Mouse (Mus musculus) liver, embryonic 15.5 days (tissue): ENCODE measurements around the gene Gm5800. TPM values are rescaled to one million over a fixed set of nuclear protein-coding genes. Genes with fewer than 3 reads are reported as not detected.
A peak's percentile ranks its signal among the peaks of the same experiment; 100 is the strongest.
"Not testable (repeated sequence)": the region's sequence is repeated elsewhere in the genome, so short reads cannot be mapped to it uniquely, and the experiment has no call there.

ENCODE experiments used
- ATAC-seq: fragments of 200-750 bp; cut with Nextera tagmentation; 2 replicates; pipeline ENCODE4 v1.8.0; 2017; ENCODE audit warnings: moderate number of reproducible peaks, mild to moderate bottlenecking, moderate library complexity; ENCODE audit not compliant: insufficient read depth
- H3K27ac ChIP-seq: fragments of 300-500 bp; sonication (generic); replicated peaks from 2 replicates; pipeline ENCODE4 v1.5.1; 2015; ENCODE audit warnings: mild to moderate bottlenecking, inconsistent platforms
- H3K27me3 ChIP-seq: fragments of 300-500 bp; sonication (generic); 2 replicates; pipeline ENCODE4 v1.6.1; 2015; ENCODE audit warnings: mild to moderate bottlenecking, inconsistent platforms
- H3K36me3 ChIP-seq: fragments of 300-500 bp; sonication (generic); replicated peaks from 2 replicates; pipeline ENCODE4 v1.6.1; 2015; ENCODE audit warnings: moderate library complexity, mild to moderate bottlenecking, inconsistent platforms
- H3K4me1 ChIP-seq: fragments of 300-500 bp; sonication (generic); replicated peaks from 2 replicates; pipeline ENCODE4 v1.6.1; 2015; ENCODE audit warnings: inconsistent platforms
- H3K4me2 ChIP-seq: fragments of 300-500 bp; sonication (generic); 2 replicates; pipeline ENCODE4 v1.6.1; 2015; ENCODE audit warnings: moderate library complexity, mild to moderate bottlenecking, inconsistent platforms
- H3K4me3 ChIP-seq: fragments of 300-500 bp; sonication (generic); replicated peaks from 2 replicates; pipeline ENCODE4 v1.5.1; 2015; ENCODE audit warnings: mild to moderate bottlenecking, inconsistent platforms
- H3K9ac ChIP-seq: fragments of 300-500 bp; sonication (generic); 2 replicates; pipeline ENCODE4 v1.6.1; 2015; ENCODE audit warnings: moderate library complexity, mild to moderate bottlenecking, inconsistent platforms
- H3K9me3 ChIP-seq: fragments of 300-500 bp; sonication (generic); replicated peaks from 2 replicates; pipeline ENCODE4 v1.6.1; 2016; ENCODE audit warnings: inconsistent platforms
- WGBS: fragments of 180-500 bp; shearing (Covaris S2); methylation state at CpG from one replicate; pipeline ENCODE4 v1.1.7; 2015; ENCODE audit warnings: mixed read lengths; ENCODE audit not compliant: insufficient replicate concordance; 5-methylcytosine and 5-hydroxymethylcytosine counted together
- polyA plus RNA-seq: library from polyadenylated mRNA; unstranded; fragments of >200 nt; fragmentation: Nextera tagmentation; extraction: Ambion mirVana; gene quantifications from 2 replicates; pipeline ENCODE4 v1.2.1, GENCODE M21; 2015

The Gm5800 gene
- polyA plus RNA-seq = not detected in 2 replicates

- 29% methylated on average over 1 of the region's 1 CpGs for WGBS
- H3K27ac ChIP-seq = no peak within 1 kb of the TSS
- H3K9me3 ChIP-seq = no peaks in the 10 kb centered on the region
- H3K4me3 ChIP-seq = no peak within 1 kb of the TSS
- H3K36me3 ChIP-seq = no peaks in the 10 kb centered on the region
- no peak within 1 kb of the TSS for H3K9ac ChIP-seq
- no peaks in the 10 kb centered on the region for H3K27me3 ChIP-seq
- no peak within 1 kb of the TSS for H3K4me2 ChIP-seq
- H3K4me1 ChIP-seq = no peaks in the 10 kb centered on the region
- ATAC-seq = no peak
These were observed at the start of gene Gm5800 for GRCm38 (mm10) chr14:51717083-51717482. TSS of gene Gm5800 (minus strand) at chr14:51717183.

DNA sequence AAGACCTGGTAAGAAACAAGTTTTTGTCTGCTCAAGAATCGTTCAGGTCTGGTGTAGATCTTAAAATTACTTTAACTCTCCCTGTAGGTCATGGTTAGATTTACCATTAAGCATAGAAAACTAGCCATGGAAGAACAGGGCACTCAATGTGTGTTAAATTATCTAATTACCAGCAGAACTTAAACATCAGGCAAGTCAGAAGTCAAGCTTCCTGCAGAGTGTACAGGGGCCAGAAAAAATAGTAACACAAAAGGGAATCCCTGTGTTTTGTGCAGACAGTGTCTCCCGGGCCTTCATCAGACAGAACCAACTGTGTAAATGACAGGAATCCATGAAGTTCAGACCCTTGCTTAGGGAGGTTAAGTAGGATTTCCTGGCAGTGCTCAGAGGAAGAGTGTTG lies 39.0 kb upstream of the Gm5800 start:
- no peak overlapping the region for H3K9ac ChIP-seq

GRCm38 (mm10) chr14:51740347-51741170 lies 23.6 kb upstream of the Gm5800 start:
- no peak overlapping the region for H3K9ac ChIP-seq
- under 1% methylated on average over 42 of the region's 42 CpGs for WGBS
- H3K27ac ChIP-seq = no peak overlapping the region
- H3K27me3 ChIP-seq = peaks cover 45% of the 10 kb centered on the region
- no peaks in the 10 kb centered on the region for H3K9me3 ChIP-seq
- H3K36me3 ChIP-seq = no peaks in the 10 kb centered on the region
- no peaks in the 10 kb centered on the region for H3K4me1 ChIP-seq
- no peak for ATAC-seq
- H3K4me2 ChIP-seq = peak overlapping the region; percentile 39
- no peak overlapping the region for H3K4me3 ChIP-seq

More for the DNA sequence above, 39.0 kb upstream of the Gm5800 start:
- Histone ChIP-seq H3K4me1 (no peaks in the 10 kb centered on the region), H3K36me3 (no peaks in the 10 kb centered on the region), H3K27ac (no peak overlapping the region), H3K4me2 (no peak overlapping the region), H3K27me3 (no peaks in the 10 kb centered on the region), H3K4me3 (no peak overlapping the region), H3K9me3 (no peaks in the 10 kb centered on the region)
- 57% methylated on average over 2 of the region's 2 CpGs for WGBS
- no peak for ATAC-seq

- no peak for ATAC-seq
- H3K27me3 ChIP-seq = peaks cover 45% of the 10 kb centered on the region
- H3K4me1 ChIP-seq = no peaks in the 10 kb centered on the region
- no peak overlapping the region for H3K27ac ChIP-seq
- no peaks in the 10 kb centered on the region for H3K36me3 ChIP-seq
- WGBS = 4% methylated on average over 24 of the region's 24 CpGs
- no peak overlapping the region for H3K4me3 ChIP-seq
- no peaks in the 10 kb centered on the region for H3K9me3 ChIP-seq
- no peak overlapping the region for H3K9ac ChIP-seq
- no peak overlapping the region for H3K4me2 ChIP-seq
These were observed 22.4 kb upstream of the Gm5800 start for GRCm38 (mm10) chr14:51739150-51739993.

DNA sequence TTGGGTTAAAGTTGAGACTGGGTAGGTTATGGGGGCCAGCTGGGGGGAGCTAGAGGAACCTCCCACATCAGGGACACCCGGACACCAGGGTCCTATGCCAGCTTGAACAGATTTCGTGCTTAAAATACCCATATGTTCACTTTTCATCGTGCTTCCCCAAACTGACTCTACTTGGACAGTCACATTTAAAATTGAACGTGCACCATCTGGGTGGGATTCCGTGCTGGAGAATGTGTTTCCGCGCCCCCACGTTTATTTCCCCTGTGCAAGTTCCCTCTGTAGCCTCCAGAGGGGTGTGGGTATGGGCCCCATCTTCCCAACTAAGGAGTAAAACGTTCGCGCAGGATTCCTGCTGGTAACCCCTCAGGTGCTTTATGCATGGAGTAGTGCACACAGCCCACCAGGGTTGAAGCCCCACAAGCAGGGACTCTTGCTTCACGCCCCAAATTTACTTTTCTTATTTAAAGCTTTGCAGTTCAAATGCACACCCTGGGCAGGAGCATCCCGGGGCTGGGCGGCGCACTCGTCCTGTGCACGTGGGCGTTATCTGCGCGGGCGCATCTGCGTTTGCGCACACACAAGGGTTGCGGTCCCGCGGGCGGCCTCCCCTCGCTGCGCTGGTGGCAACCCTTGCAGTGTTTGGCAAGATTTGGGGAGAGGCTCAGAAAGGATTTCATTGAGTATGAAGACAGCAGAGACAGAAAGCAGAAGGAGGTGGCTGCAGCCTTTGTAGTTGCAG lies 21.6 kb upstream of the Gm5800 start:
- Histone ChIP-seq H3K4me3 (no peak overlapping the region), H3K9ac (no peak overlapping the region), H3K27ac (no peak overlapping the region), H3K4me2 (no peak overlapping the region), H3K4me1 (no peaks in the 10 kb centered on the region), H3K36me3 (no peaks in the 10 kb centered on the region), H3K27me3 (peaks cover 45% of the 10 kb centered on the region), H3K9me3 (no peaks in the 10 kb centered on the region)
- 3% methylated on average over 29 of the region's 29 CpGs for WGBS
- no peak for ATAC-seq

- H3K27me3 ChIP-seq = peaks cover 45% of the 10 kb centered on the region
- 15% methylated on average over 12 of the region's 12 CpGs for WGBS
- no peaks in the 10 kb centered on the region for H3K4me1 ChIP-seq
- ATAC-seq = no peak
- no peak overlapping the region for H3K27ac ChIP-seq
- H3K4me3 ChIP-seq = no peak overlapping the region
- H3K9me3 ChIP-seq = no peaks in the 10 kb centered on the region
- H3K4me2 ChIP-seq = no peak overlapping the region
- H3K9ac ChIP-seq = no peak overlapping the region
- H3K36me3 ChIP-seq = no peaks in the 10 kb centered on the region
These were observed 21.0 kb upstream of the Gm5800 start for GRCm38 (mm10) chr14:51737967-51738366.

DNA sequence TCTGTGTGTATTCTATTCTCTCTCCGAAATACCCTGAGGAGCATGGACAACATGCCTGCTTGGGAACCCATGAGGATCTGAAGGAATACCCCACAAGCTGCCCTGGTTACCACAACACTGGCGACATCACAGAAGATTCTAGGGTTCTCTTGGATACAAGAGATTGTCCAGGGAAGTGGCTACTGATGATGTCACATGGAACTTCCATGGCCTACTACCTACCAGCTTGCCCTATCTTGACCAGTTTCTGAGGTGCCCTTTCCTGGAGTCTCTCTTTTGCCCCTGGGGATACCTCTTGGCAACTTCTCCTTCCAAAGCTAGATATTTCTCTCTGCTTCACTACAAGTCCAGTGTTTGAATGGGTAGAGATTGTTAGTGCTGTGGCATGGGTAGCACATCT lies 21.6 kb downstream of the Gm5800 start, which contains the start of gene Gm17079:
Gene Gm17079, minus strand, starts transcription at position 101 of the 400 bp plus-strand sequence.
- H3K4me3 ChIP-seq, H3K4me1 ChIP-seq, ATAC-seq, H3K27ac ChIP-seq, H3K4me2 ChIP-seq, H3K36me3 ChIP-seq, H3K9ac ChIP-seq, H3K27me3 ChIP-seq, H3K9me3 ChIP-seq: not testable (repeated sequence)
- 67% methylated on average over 1 of the region's 2 CpGs for WGBS

DNA sequence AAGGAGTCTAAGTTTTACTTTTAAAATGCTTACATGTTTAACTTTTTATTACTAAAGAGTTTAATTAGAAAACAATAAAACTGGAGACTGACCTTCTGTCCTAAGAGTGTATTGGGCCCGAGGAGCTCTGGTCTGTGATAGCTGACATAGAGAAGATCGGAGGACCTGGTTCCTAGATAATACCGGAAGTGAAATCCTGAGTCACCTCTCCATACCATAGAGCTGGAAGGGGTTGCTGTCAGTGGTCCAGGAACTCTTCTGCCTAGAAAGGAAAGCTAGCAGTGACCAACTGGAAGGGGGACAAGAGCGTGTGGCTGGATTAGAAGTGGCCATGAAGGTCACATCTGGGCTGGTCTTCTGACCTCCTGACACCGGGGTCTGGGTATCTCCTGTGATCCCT lies 39.7 kb downstream of the Gm5800 start:
- no peak for ATAC-seq
- 73% methylated on average over 5 of the region's 5 CpGs for WGBS

More for the DNA sequence above, 39.7 kb downstream of the Gm5800 start:
- Histone ChIP-seq H3K4me1 (no peaks in the 10 kb centered on the region), H3K36me3 (no peaks in the 10 kb centered on the region), H3K4me2 (no peak overlapping the region), H3K4me3 (no peak overlapping the region), H3K27ac (no peak overlapping the region), H3K27me3 (no peaks in the 10 kb centered on the region), H3K9ac (no peak overlapping the region), H3K9me3 (no peaks in the 10 kb centered on the region)

Other genes with a start within 250 kb of the Gm5800 start
- 0.09 and 0.13 TPM in 2 replicates for gene Gm5622, start 164.4 kb downstream of the Gm5800 start, polyA plus RNA-seq
- gene Gm17175, start 143.1 kb downstream of the Gm5800 start, polyA plus RNA-seq = not detected in 2 replicates
- gene Gm17174, start 125.0 kb downstream of the Gm5800 start, polyA plus RNA-seq = not detected in 2 replicates
- gene Gm17078, start 105.9 kb downstream of the Gm5800 start, polyA plus RNA-seq = not detected in 2 replicates
- not detected in 2 replicates for gene Gm4181, start 81.5 kb downstream of the Gm5800 start, polyA plus RNA-seq
- not detected in 2 replicates for gene Gm17079, start 21.7 kb downstream of the Gm5800 start, polyA plus RNA-seq
- gene Ang4, start 56.4 kb upstream of the Gm5800 start, polyA plus RNA-seq = not detected in 2 replicates
- not detected in 2 replicates for gene AY358078, start 82.9 kb upstream of the Gm5800 start, polyA plus RNA-seq
- gene Ear6, start 136.5 kb upstream of the Gm5800 start, polyA plus RNA-seq = 6.1 and 12.4 TPM in 2 replicates
- gene Mettl17, start 167.7 kb upstream of the Gm5800 start, polyA plus RNA-seq = 12.3 and 13.6 TPM in 2 replicates
- 0.08 and 0.09 TPM in 2 replicates for gene Slc39a2, start 175.7 kb upstream of the Gm5800 start, polyA plus RNA-seq
- 39.7 and 47.6 TPM in 2 replicates for gene Ndrg2, start 197.0 kb upstream of the Gm5800 start, polyA plus RNA-seq
- gene Tppp2, start 201.2 kb upstream of the Gm5800 start, polyA plus RNA-seq = not detected in 2 replicates
- gene Rnase13, start 205.6 kb upstream of the Gm5800 start, polyA plus RNA-seq = not detected in 2 replicates